Mouse (Mus musculus): Measurements from ENCODE around the gene Pnpla8. TPM values are rescaled to one million over a fixed set of nuclear protein-coding genes. Genes with fewer than 3 reads are reported as not detected.

The Pnpla8 gene
- polyA plus RNA-seq, 1 experiment from 2014 or later = 142 TPM

DNA sequence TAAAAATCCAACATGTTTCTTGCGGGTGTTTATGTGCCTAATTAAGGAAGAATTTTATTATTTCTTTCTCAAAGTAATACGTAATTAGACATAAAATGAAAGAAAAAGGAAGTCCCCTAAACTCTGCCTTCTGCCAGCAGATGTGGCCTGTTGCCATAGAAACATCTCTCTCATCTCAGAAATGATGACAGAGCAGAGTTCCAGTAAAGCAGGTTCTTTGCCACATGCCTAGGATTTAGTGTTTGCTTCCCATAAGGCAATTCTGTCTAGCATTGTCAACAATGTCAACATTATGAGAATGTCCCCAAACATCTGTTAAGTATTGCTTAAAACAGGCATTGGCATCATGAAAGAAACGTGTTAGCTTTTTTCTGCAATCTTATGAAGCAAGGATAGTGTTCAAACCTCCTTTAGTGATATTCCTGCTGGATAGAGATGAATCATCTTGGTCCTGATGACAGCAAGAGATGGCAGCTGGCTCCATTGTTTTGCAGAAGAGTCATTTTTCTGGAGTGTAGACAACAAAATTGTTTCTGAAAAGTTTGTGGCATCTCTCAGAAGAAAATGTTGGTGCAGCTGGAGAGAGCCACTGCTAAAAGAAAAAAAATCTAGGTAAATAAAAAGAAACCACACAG, 150.0 kb downstream of the Pnpla8 start:
- H3K27ac ChIP-seq = 0 out of 2 replicates have a peak overlapping the region, but pooled peaks have one; percentile 11
- peaks cover 29% of the 10 kb centered on the region for H3K4me1 ChIP-seq (replicated peaks; ENCODE audit: control insufficient read depth, insufficient read depth, low read length)
- WGBS = 52% methylated on average over 3 of the region's 3 CpGs
- no peaks in the 10 kb centered on the region for H3K36me3 ChIP-seq (replicated peaks; ENCODE audit: control insufficient read depth, insufficient read depth)
- H3K27me3 ChIP-seq (ENCODE audit: control insufficient read depth, insufficient read depth, low read length) = no peaks in the 10 kb centered on the region
- no peak overlapping the region for H3K4me2 ChIP-seq (replicated peaks)
- H3K4me3 ChIP-seq (replicated peaks; ENCODE audit: low read length) = no peak overlapping the region
- no peak for DNase-seq (ENCODE audit: low spot score)
- no peak overlapping the region for H3K9ac ChIP-seq
- 0 out of 2 replicates have a peak, but pooled peaks have one; percentile 51 for ATAC-seq (ENCODE audit: low FRiP score)
- no peaks in the 10 kb centered on the region for H3K9me3 ChIP-seq (ENCODE audit: control insufficient read depth, low read length)

Small RNA genes within 50 kb of the gene (microRNA-seq; reads per million reads assigned to microRNA genes)
- gene Mir5627 = 0.65 reads per million

Other genes starting within 250 kb of the Pnpla8 start
- 38.2 and 48.7 TPM in 2 replicates for gene Dnajb9, start 11.0 kb upstream of the Pnpla8 start, polyA plus RNA-seq (2014; fragmentation: Nextera tagmentation; extraction: Ambion mirVana)
- 155 and 170 TPM in 2 replicates for gene Nrcam, start 107.5 kb downstream of the Pnpla8 start, polyA plus RNA-seq (2014; fragmentation: Nextera tagmentation; extraction: Ambion mirVana)

Data from hindbrain, embryonic 14.5 days (tissue).